In genomic region chr5:38516267-38516666, GRCm38 (mm10) we compare ENCODE assay signal across 9 mouse cellular contexts. TPM values are rescaled to one million over a fixed set of nuclear protein-coding genes. Genes with fewer than 3 reads are reported as not detected.
DNase-seq lines count a peak whose midpoint lies in the region; ATAC-seq lines count a peak whose summit lies in the region.
"Had no signal": no experiment of that assay in that cellular context is flagged by ENCODE, and none has a peak within 500 bp of the region (broad histone marks: within the 10 kb centered on the region; RNA-seq: fewer than 3 reads in every experiment).

No protein-coding gene starts in this region.

- H3K4me2 ChIP-seq in midbrain, embryonic 11.5 days: no peak overlapping the region
- H3K4me2 ChIP-seq: midbrain, embryonic 12.5 days had no signal

- no peaks in the 10 kb centered on the region for H3K36me3 ChIP-seq in midbrain, embryonic 10.5 days
- no peaks in the 10 kb centered on the region for H3K36me3 ChIP-seq in midbrain, embryonic 11.5 days (ENCODE audit: control insufficient read depth, insufficient read depth, low read length)
- H3K36me3 ChIP-seq in megakaryocyte, embryonic 14.5 days (replicated peaks; ENCODE audit: low read length): peaks cover under 1% of the 10 kb centered on the region
- H3K36me3 ChIP-seq: midbrain, embryonic 12.5 days had no signal

- peaks cover 16% of the 10 kb centered on the region for H3K4me1 ChIP-seq in midbrain, embryonic 10.5 days
- no peaks in the 10 kb centered on the region for H3K4me1 ChIP-seq in midbrain, embryonic 11.5 days (ENCODE audit: control insufficient read depth, insufficient read depth, low read length)
- H3K4me1 ChIP-seq in megakaryocyte, embryonic 14.5 days: peaks cover 22% of the 10 kb centered on the region

- H3K27me3 ChIP-seq in midbrain, embryonic 10.5 days (ENCODE audit: low read depth, poor library complexity, severe bottlenecking): no peaks in the 10 kb centered on the region
- H3K27me3 ChIP-seq in midbrain, embryonic 11.5 days (ENCODE audit: control insufficient read depth, insufficient read depth, low read length): no peaks in the 10 kb centered on the region
- peaks cover 5% of the 10 kb centered on the region for H3K27me3 ChIP-seq in megakaryocyte, embryonic 14.5 days (replicated peaks)
- H3K27me3 ChIP-seq: midbrain, embryonic 12.5 days had no signal

- no peak for ATAC-seq in midbrain, embryonic 11.5 days (ENCODE audit: low FRiP score)

- 67% methylated on average over 6 of the region's 6 CpGs for WGBS in midbrain, embryonic 10.5 days
- WGBS in midbrain, embryonic 11.5 days: 54% methylated on average over 6 of the region's 6 CpGs

- H3K9ac ChIP-seq in midbrain, embryonic 11.5 days (ENCODE audit: low read length): no peak overlapping the region
- H3K9ac ChIP-seq: midbrain, embryonic 12.5 days had no signal

- peak; percentile 18 to 71 for DNase-seq in adrenal gland, adult (ENCODE audit: inconsistent age in 2 of 2, low spot score in 1 of 2)
- DNase-seq in adrenal gland, adult 2 months: no peak
- peak; percentile 22 for DNase-seq in midbrain, embryonic 10.5 days (ENCODE audit: low spot score)
- DNase-seq in midbrain, embryonic 11.5 days (ENCODE audit: low spot score, missing footprints): no peak
- DNase-seq in embryo, embryonic 10 days (ENCODE audit: low spot score): peak; percentile 62
- peak; percentile 58 for DNase-seq in layer of hippocampus, adult 9-10 months (ENCODE audit: low spot score)
- no peak for DNase-seq in Muller cell, postnatal 12 days (ENCODE audit: inconsistent ontology term)

- H3K27ac ChIP-seq in midbrain, embryonic 10.5 days (replicated peaks): no peak overlapping the region
- no peak overlapping the region for H3K27ac ChIP-seq in midbrain, embryonic 11.5 days (ENCODE audit: low read depth, low read length)
- H3K27ac ChIP-seq: midbrain, embryonic 12.5 days had no signal

- no peak overlapping the region for H3K4me3 ChIP-seq in midbrain, embryonic 10.5 days
- H3K4me3 ChIP-seq in midbrain, embryonic 11.5 days (ENCODE audit: low read depth, low read length): no peak overlapping the region
- H3K4me3 ChIP-seq in megakaryocyte, embryonic 14.5 days (replicated peaks): peak overlapping the region; percentile 69
- H3K4me3 ChIP-seq: midbrain, embryonic 12.5 days had no signal

- H3K9me3 ChIP-seq in midbrain, embryonic 10.5 days (replicated peaks): no peaks in the 10 kb centered on the region
- H3K9me3 ChIP-seq in midbrain, embryonic 11.5 days (ENCODE audit: control insufficient read depth, low read length): no peaks in the 10 kb centered on the region
- H3K9me3 ChIP-seq in megakaryocyte, embryonic 14.5 days: no peaks in the 10 kb centered on the region
- H3K9me3 ChIP-seq: midbrain, embryonic 12.5 days had no signal

RNA-seq across cellular contexts. Expression of gene Slc2a9, which starts 13.3 kb away (rescaled TPM):
- total RNA-seq in adrenal gland, adult 2 months (2021): 1 to 10 TPM; 1.3 to 2.1 TPM
- 2.3 and 2.8 TPM in 2 replicates for polyA plus RNA-seq in adrenal gland, adult 2 months (2012; rRNA removed)
- polyA plus RNA-seq in midbrain, embryonic 10.5 days (2016; fragmentation: Nextera tagmentation; extraction: Ambion mirVana): 0.15 and 0.41 TPM in 2 replicates
- polyA plus RNA-seq in midbrain, embryonic 11.5 days (2014; fragmentation: Nextera tagmentation; extraction: Ambion mirVana): 0.07 and 0.48 TPM in 2 replicates
- 0.91 and 1.1 TPM in 2 replicates for polyA plus RNA-seq in megakaryocyte, embryonic 14.5 days (2012; ENCODE audit: insufficient read depth, low replicate concordance)

RNA-seq across cellular contexts. Expression of gene Wdr1, which starts 46.8 kb away (rescaled TPM):
- 100 to 1,000 TPM; 149 to 155 TPM for total RNA-seq in adrenal gland, adult 2 months (2021)
- polyA plus RNA-seq in adrenal gland, adult 2 months (2012; rRNA removed): 62.9 and 65.8 TPM in 2 replicates
- polyA plus RNA-seq in midbrain, embryonic 10.5 days (2016; fragmentation: Nextera tagmentation; extraction: Ambion mirVana): 160 and 161 TPM in 2 replicates
- polyA plus RNA-seq in midbrain, embryonic 11.5 days (2014; fragmentation: Nextera tagmentation; extraction: Ambion mirVana): 152 and 156 TPM in 2 replicates
- 69.3 and 92.0 TPM in 2 replicates for polyA plus RNA-seq in megakaryocyte, embryonic 14.5 days (2012; ENCODE audit: insufficient read depth, low replicate concordance)

Comparison
In these comparisons a context has a peak if more than half of its experiments do, and no peak if none do; other contexts are left out.
1. DNase-seq: peak in adrenal gland, adult (2 of 2), midbrain, embryonic 10.5 days (single experiment), embryo, embryonic 10 days (single experiment) and layer of hippocampus, adult 9-10 months (single experiment); none in adrenal gland, adult 2 months (single experiment), midbrain, embryonic 11.5 days (single experiment) and Muller cell, postnatal 12 days (single experiment).